Mouse (Mus musculus): ENCODE measurements around the gene 4933425L06Rik. TPM values are rescaled to one million over a fixed set of nuclear protein-coding genes. Genes with fewer than 3 reads are reported as not detected.

4933425L06Rik gene
- total RNA-seq, 2 experiments from 2014 or later = not detected

DNA sequence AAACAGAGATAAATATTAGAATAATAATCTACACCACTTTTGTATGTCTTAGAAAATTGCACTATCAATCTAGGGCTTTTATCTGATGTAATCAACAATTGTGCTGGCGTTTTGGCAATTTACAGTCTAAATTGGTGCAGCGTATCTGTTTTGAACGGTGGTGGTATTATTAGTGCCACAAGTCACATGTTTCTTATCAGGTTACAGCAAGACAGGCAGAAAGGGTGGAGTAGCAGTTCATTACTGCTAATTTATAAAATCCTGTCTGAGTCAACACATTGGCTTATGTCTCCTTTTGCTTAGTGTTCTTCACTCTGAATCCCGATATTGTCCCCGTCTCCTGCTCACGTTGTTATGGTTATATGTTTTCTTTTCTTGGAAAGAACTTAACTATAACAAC, 48.2 kb downstream of the 4933425L06Rik start:
- intact Hi-C loops (cut with DNase I) = no loop called here
- DNase-seq (ENCODE audit: low spot score in 2 of 2) = no peak

DNA sequence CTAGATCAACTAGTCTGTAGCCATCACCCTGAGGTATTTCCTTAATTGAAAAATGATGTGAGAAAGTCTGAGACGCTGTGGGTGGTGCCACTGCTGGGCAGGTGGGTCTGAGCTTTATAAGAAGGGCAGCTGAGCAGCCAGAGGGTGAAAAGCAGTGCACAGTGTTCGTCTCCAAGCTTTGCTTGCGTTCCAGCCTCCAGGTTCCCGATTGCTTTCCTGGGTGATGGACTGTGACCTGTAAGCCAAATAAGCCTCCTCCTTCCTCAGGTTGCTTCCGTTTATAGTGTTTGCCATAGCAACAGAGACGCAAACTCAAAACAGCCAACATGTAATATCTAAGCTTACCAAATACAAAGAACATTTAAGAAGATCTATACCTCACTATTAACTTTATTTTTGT, 50.4 kb downstream of the 4933425L06Rik start:
- DNase-seq (ENCODE audit: low spot score in 2 of 2) = no peak
- intact Hi-C loops (cut with DNase I) = no loop called here

DNA sequence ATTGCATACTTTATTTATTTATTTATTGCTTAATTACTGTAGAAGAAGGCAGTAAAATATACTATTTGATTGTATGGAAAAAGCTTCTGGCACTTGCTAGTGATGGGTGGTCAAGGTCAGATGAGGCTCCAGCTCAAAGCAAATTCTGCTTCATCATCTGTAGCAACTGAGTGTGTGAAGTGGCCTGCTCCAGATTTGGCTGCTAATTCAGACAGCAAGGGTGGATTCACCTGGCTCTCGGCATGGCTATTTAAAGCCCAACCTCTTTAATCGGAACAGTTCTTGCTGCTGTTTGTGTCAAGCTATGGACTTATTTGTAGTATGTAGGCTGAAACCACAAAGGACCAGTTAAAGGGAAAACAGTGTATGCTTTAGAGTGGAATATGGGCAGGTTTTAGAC, 50.9 kb downstream of the 4933425L06Rik start:
- intact Hi-C loops (cut with DNase I) = no loop called here
- DNase-seq (ENCODE audit: low spot score in 2 of 2) = no peak

GRCm38 (mm10) chr13:105134397-105134796, 52.5 kb downstream of the 4933425L06Rik start:
- intact Hi-C loops (cut with DNase I) = no loop called here
- DNase-seq (ENCODE audit: low spot score in 2 of 2) = no peak

DNA sequence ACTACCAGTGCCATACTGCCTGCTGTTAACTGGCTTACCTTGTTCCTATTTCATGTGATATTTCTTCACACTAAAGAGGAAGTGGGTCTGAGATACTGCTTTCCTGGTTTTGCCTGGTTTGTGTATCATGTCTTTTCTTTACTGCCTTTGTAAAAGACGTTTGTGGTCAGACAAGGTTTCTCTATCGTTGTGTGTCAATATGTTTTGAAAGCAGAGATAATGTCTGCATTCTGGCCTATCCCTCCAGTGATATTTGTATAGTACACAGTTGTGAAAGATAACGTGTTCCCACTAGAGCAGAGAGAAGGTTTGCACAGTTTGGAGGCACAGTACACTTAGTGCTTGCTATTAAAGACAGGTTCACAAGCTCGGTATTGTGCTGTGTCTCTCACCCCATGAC, 58.0 kb downstream of the 4933425L06Rik start:
- intact Hi-C loops (cut with DNase I) = no loop called here
- DNase-seq (ENCODE audit: low spot score in 2 of 2) = no peak

- intact Hi-C loops (cut with DNase I) = no loop called here
- DNase-seq (ENCODE audit: low spot score in 2 of 2) = no peak
Observed at GRCm38 (mm10) chr13:105146827-105147226, 64.9 kb downstream of the 4933425L06Rik start.

DNA sequence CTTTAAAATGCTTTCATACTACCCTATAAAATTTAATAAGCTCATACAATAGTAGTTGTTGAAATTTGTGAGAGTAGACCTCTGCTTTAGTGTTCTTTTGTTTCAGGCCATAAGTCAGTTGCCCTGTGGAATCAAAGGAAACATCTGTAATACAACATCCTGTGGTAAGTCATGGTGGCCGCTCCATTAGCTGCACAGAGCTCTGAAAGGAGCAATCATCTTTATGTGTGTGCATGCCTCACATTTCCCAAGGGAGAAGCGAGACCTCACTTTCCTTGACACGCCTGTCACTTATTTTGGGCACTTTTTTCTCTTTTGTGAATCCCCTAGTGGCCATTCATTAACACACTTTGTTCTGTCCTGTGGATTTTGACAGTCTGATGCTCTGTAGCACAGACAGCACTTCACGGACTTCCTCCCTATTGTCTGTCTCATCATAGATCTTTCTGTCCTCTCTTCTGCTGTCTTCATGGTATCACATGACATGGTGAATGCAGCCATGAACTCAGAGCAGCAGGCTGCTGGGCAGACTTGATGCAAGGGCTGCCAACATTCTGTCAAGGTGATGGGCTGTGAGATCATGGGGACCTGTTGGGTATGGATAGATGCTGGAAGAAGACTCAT, 66.0 kb downstream of the 4933425L06Rik start:
- intact Hi-C loops (cut with DNase I) = no loop called here
- DNase-seq (ENCODE audit: low spot score in 2 of 2) = no peak

DNA sequence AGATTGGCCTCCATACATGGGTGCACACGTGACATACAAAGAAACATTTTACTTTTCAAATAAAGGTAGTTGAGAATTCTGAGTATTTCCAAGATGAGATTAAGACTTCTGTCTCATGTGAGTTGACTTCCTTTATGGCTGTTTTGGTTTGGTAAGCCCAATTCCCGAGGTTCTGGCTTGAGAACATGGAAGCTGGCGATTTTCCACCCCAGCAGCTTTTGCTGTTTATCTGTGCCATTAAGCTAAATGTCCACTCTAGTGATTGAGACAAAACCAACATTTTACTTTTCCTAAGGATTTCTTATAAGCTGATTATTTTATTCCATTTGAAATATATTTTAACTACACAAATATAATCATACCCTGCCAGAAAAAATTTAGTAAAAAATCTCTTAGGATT, 68.1 kb downstream of the 4933425L06Rik start:
- intact Hi-C loops (cut with DNase I) = no loop called here
- DNase-seq (ENCODE audit: low spot score in 2 of 2) = no peak

DNA sequence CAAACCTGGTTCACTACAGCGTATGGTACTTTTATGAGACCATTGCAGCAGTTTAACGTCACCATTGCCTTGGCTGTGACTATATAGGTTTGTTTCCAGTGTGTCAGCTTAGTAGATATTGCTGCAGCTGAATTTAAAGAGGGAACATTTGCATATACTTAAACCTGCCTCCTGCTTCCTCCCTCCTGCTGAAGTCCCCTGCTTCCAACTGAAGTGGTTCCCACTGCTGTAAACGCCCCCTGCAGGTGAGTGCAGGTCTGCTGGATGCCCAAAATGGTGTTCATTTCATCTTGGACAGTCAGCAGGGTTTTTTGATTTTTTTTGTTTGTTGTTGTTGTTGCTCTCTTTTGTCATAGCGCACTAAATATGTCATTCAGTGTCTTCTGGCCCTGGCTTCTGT, 72.0 kb downstream of the 4933425L06Rik start:
- intact Hi-C loops (cut with DNase I) = no loop called here

GRCm38 (mm10) chr13:105165441-105165840, 83.5 kb downstream of the 4933425L06Rik start:
- intact Hi-C loops (cut with DNase I) = no loop called here
- no peak for DNase-seq (ENCODE audit: low spot score in 2 of 2)

More for the DNA sequence above, 72.0 kb downstream of the 4933425L06Rik start:
- peak in 1 of 2 experiments; percentile 35 for DNase-seq (ENCODE audit: low spot score in 2 of 2)

Other genes with a start within 250 kb of the 4933425L06Rik start
- 1 to 10 TPM in 1 of 2 experiments, under 1 TPM in 1; 0.34 to 1.0 TPM for gene Shisal2b, start 218.2 kb upstream of the 4933425L06Rik start, total RNA-seq (2021)
- gene Rgs7bp, start 27.2 kb upstream of the 4933425L06Rik start, total RNA-seq (2021) = 100 to 1,000 TPM; 159 to 170 TPM
- 10 to 100 TPM; 17.4 to 22.2 TPM for gene Rnf180, start 212.7 kb downstream of the 4933425L06Rik start, total RNA-seq (2021)

Data from left cerebral cortex, postnatal 25 days (tissue).